Mouse (Mus musculus) kidney, postnatal 25 days (tissue): ENCODE results near the gene Aldh1l2.
A peak's percentile ranks its signal among the peaks of the same experiment; 100 is the strongest.
"Not testable (repeated sequence)": the region's sequence is repeated elsewhere in the genome, so short reads cannot be mapped to it uniquely, and the experiment has no call there.

ENCODE experiments used
- DNase-seq, 2 experiments: peaks; one replicate each; pipeline ENCODE4 v3.0.0; 2021; ENCODE audit warnings: mixed read lengths in 2 of 2

The Aldh1l2 gene

GRCm38 (mm10) chr10:83533910-83534283, at the start of gene Aldh1l2:
TSS of gene Aldh1l2 (minus strand) at chr10:83534140.
- peak; percentile 90 to 92 for DNase-seq

DNA sequence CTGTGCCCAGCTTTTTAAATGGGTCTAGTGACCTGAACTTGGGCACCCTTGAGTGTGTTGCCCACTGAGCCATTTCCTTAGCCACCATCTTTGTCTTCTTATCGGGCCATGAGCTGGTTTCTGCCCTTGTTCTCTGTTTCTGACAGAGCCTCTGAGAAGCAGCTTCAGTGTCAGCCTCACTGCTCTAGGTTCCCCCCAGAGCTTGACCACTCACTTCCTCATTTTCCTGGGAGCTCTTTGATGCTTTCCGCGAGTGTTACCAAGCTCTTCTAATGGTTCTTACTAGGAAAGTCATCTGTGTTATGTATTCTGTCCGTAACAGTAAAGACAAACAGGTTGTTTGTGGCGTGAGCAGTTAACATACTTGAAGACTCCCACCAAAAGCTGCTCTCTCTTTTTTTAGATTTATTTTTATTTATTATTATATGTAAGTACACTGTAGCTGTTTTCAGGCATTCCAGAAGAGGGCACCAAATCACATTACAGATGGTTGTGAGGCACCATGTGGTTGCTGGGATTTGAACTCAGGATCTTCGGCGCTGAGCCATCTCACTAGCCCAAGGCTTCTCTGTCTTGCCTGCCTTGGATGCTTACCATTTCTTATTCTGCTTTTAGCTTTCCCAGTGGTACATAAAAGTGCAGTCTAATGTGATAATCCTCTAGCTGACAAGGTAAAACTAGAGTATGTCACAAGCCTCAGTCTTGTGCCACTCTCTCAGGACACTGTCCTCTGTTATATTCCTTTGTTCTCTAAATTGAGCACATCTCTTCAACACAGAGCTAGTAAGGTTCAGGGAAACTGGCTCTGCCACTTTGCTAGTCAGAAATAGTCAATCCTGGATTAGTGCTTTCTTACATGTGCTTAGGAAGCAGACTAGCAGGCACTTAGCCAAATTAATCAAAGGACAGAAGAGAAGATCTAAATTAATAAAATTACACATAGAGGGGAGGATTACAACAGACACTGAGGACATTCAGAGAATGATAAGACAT, 31.8 kb upstream of the Aldh1l2 start:
- no peak for DNase-seq

DNA sequence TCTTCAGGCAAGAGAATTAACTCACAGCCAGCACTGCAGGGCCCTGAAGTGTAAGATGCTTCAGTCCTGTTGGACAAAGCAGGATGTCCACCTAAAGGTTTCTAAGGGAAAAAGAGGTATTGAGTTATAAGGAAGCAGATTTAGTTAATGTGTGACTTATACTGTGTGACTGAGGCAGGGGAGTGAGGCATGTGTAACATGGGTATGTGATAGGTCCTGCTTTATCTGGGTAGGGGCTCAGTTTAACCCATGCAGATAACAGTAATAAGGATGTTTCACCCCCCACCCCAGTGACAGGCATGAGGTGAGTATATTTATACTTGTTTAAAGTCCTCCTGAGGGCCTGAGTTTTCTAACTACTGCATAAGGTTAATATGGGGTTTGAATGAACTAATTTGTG, 29.1 kb upstream of the Aldh1l2 start:
- no peak for DNase-seq

DNA sequence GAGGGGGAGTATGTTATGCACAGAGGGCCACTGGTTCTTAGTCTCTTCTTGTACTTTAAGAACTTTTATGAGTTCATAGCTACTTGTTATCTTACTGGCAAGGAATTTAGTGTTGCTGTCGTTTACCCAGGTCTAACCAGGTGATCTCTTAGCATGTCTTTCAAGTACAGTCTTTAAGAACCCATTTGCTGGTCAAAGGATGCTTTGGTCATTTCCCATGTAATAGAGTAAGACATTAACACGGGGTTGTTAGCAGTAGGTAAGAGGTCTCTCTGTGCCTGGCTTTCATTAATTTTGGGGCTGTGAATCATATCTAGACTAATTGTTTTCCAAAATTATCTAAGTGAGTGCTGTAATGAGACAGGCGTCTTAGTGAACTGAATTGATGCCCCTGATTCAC, 11.4 kb upstream of the Aldh1l2 start:
- no peak for DNase-seq

DNA sequence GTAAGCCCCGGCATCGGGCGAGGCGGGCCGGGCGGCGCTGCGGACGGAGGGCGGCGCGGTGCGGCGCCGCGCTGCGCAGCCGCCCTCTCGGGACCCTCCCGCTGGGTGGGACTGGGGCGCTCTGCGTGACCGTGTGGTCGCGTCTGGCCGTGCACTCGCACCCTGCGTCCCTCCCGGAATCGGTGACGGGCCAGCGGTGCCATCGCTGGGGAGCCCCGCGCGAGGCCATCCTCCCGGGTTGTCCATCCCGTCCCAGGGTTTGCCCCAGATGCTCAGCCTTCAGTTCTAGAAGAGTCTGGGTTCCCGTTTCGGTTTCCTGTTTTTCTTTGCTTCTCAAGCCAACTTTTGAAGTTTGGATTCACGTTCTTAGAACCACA, 10.2 kb upstream of the Aldh1l2 start:
- peak in 1 of 2 experiments; percentile 43 for DNase-seq

GRCm38 (mm10) chr10:83543439-83544102, 9.6 kb upstream of the Aldh1l2 start, which contains the start of gene Washc4:
TSS of gene Washc4 (plus strand) at chr10:83543752.
- peak; percentile 96 to 98 for DNase-seq

DNA sequence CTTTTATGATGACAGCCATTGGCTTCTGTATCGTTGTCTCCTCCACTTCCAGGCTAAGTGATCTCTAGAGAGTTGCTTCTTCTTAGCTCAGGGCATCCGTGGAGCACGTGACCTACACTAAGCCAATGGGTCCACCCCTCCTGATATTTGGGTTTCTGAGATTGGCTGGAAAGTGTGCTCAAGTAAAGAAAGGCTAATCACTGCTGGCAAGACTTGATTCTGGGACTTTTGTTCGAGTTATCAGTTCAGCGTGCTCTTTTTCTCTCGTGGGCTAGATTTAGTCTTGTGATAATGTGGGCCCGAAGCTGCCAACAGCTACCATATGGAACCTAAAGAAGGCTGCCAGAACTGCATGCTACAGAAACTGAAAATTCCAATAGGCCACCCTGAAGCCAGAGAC, 8.3 kb upstream of the Aldh1l2 start:
- no peak for DNase-seq

DNA sequence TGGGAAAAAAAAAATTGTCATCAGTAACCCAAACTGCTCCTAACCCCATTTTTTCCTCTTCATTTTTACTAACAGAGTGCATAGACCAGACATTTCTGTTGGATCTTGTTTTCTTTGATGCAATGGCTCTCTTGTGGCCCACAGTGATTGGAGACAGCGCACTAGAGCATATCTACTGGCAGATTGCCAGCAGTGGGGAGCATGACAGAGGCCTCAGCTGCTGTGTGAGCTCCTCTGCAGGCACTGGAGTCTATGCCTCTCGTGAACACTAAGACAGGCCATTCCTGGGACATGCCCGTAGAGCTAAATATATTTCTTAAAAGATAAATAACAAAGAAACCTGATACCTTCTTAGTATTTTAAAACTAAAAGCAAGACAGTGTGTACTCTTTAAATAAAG, 6.2 kb upstream of the Aldh1l2 start:
- DNase-seq, result no peak

GRCm38 (mm10) chr10:83539311-83539980, 5.5 kb upstream of the Aldh1l2 start:
- no peak for DNase-seq

- DNase-seq, result no peak
Measured at GRCm38 (mm10) chr10:83536436-83536835, 2.5 kb upstream of the Aldh1l2 start.

DNA sequence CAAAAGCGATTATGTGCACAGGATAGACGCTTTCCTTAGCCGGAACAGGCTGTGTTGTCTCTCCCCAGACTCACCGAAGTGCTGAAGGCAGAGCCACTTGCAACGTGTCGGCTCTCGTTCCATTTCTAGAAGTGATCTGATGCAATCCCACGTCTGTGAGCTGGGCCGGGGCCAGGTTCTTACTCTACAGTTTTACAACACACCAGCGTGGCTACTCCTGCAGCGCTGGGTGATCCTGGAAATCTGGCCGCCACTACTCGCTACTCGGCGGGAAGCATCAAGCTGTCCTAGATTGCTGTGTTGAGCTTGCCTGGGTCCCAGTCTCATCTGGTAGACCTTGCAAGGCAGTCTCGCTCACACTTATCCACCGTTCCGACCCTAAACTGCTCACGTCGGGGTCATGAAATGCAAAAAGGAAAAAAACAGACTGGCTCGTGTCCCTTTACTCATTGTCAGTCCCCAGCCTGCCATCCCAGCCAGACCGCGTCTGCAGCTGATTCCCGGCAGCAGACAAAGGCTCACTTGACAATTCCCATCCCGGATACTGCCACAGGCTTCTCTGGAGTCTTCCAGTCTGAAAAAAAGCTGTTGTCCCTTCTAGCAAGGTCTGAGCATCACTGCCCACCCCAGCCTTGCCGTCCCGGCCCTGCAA, 556 bp downstream of the Aldh1l2 start:
- DNase-seq, result peak; percentile 25 to 49

DNA sequence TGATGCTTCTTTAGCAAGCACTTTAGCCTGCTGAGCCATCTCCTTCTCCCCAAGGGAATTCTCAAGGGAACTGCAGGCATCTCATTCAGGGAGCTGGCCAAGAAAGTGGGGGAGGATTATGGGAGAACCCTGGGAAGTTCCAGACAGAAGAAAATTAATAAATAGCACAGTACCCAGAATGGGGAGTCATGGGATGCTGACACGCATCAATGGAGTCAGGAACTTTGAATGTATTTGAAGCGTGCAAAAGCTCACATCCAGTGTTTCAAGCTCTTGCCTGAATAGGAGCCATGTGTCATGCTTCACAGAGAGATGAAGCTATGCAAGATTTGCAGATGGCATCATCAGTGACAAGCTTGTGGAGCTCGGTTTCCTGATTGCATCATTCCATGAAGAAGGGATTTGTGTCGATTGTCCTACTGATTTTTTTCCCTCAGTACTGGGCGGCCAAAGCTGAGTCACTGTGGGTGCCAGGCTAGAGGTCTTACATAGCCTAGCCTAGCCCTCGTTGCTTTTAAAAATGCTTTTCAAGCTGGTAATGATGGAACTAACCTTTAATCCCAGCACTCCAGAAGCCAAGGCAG, 3.5 kb downstream of the Aldh1l2 start:
- DNase-seq, result no peak

DNA sequence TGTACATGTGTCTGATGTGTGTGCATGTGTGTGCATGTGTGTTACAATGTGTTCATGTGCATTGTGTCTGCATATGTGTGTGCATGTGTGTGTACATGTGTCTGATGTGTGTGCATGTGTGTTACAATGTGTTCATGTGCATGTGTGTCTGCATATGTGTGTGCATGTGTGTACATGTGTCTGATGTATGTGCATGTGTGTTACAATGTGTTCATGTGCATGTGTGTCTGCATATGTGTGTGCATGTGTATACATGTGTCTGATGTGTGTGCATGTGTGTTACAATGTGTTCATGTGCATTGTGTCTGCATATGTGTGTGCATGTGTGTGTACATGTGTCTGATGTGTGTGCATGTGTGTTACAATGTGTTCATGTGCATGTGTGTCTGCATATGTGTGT, 9.7 kb downstream of the Aldh1l2 start:
- not testable (repeated sequence) for DNase-seq

DNA sequence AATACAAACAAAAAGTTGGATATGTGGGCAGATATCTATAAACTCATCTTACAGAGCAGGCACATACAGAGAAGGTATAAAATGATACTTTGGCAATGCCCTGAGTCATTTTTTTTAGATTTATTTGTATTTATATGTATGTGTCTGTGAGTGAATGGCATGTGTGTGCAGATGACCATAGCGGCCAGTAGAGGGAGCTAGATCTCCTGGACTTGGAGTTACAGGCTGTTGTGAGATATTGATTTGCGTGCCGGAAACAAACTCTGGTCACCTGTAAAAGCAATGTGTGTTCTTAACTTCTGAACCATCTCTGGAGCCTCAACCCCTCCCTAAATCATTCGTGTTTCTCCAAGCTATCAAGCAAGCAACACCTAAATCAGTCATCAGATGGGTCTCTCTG, 12.9 kb downstream of the Aldh1l2 start:
- no peak for DNase-seq

GRCm38 (mm10) chr10:83513736-83514135, 20.2 kb downstream of the Aldh1l2 start:
- no peak for DNase-seq

- no peak for DNase-seq
Measured at GRCm38 (mm10) chr10:83511304-83511703, 22.6 kb downstream of the Aldh1l2 start.

- peak; percentile 48 to 59 for DNase-seq
Measured at GRCm38 (mm10) chr10:83508962-83509660, 24.8 kb downstream of the Aldh1l2 start.

GRCm38 (mm10) chr10:83497321-83497720, 36.6 kb downstream of the Aldh1l2 start:
- DNase-seq, result no peak

- DNase-seq, result no peak
Measured at GRCm38 (mm10) chr10:83490506-83490905, 43.4 kb downstream of the Aldh1l2 start.

DNA sequence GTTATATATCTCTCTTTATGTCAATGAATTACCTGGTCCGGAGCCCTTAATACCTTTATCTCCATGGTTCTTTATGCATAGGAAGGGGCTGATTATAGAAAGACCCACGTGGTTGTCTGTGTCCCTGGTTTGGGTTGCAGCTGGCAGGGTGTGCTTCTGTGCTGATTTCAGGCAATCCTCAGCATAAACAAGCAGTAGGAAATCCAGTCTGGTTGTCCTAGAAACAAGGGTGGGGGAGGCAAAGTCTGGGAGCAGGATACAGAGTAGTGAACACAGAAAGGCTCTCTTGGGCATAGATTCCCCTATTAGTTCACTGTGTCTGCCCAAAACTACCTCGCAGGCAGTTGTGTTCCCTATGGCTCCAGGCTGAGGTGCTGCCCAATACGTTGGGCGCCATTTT, 56.7 kb downstream of the Aldh1l2 start:
- no peak for DNase-seq

- DNase-seq, result no peak
Measured at GRCm38 (mm10) chr10:83475226-83475625, 58.7 kb downstream of the Aldh1l2 start.

GRCm38 (mm10) chr10:83457531-83457930, 76.4 kb downstream of the Aldh1l2 start:
- no peak for DNase-seq
